Mouse (Mus musculus) testis, adult 2 months (tissue): ENCODE measurements around the gene Gm43720.

Experiments used
- CTCF ChIP-seq: fragments of 200-500 bp; IDR thresholded peaks from 2 replicates; pipeline ENCODE4 v1.5.1; 2012; ENCODE audit warnings: low read depth, mild to moderate bottlenecking, inconsistent platforms, low read length, moderate library complexity; ENCODE audit not compliant: control insufficient read depth, insufficient read depth, insufficient replicate concordance
- POLR2A ChIP-seq: fragments of 200-500 bp; IDR thresholded peaks from 2 replicates; pipeline ENCODE4 v1.6.1; 2012; ENCODE audit warnings: low read depth, mild to moderate bottlenecking, inconsistent platforms, low read length, moderate library complexity; ENCODE audit not compliant: control insufficient read depth

- TF ChIP-seq CTCF (no peak), POLR2A (no peak)
Measured at GRCm38 (mm10) chr5:138258078-138258477, 21.7 kb downstream of the Gm43720 start.
